In genomic region chr13:30266036-30266435, GRCm38 (mm10) we compare ENCODE assay signal across 14 mouse cellular contexts.
"Had no signal": no experiment of that assay in that cellular context is flagged by ENCODE, and none has a peak within 500 bp of the region (broad histone marks: within the 10 kb centered on the region; RNA-seq: fewer than 3 reads in every experiment).

No protein-coding gene starts in this region.

- H3K36me3 ChIP-seq: limb, embryonic 10.5 days; limb, embryonic 13.5 days; liver, embryonic 15.5 days had no signal

- H3K27me3 ChIP-seq: limb, embryonic 13.5 days; liver, embryonic 15.5 days had no signal

- H3K4me1 ChIP-seq: limb, embryonic 13.5 days; liver, embryonic 15.5 days had no signal

- H3K9me3 ChIP-seq: limb, embryonic 10.5 days; liver, embryonic 15.5 days had no signal

- H3K4me2 ChIP-seq: limb, embryonic 13.5 days; liver, embryonic 15.5 days; midbrain, embryonic 11.5 days had no signal

- DNase-seq: kidney, adult 18-20 months; kidney, adult 9 months; kidney, postnatal 14 days; kidney, postnatal 4 days; lung, adult 2 months; lung, postnatal 14 days; lung, postnatal 4 days; midbrain, embryonic 14.5 days; thymus, adult 18-20 months; thymus, postnatal 36 days had no signal

- H3K4me3 ChIP-seq: limb, embryonic 10.5 days; limb, embryonic 13.5 days; liver, embryonic 15.5 days had no signal

- H3K9ac ChIP-seq: limb, embryonic 13.5 days; liver, embryonic 15.5 days had no signal

- H3K27ac ChIP-seq: limb, embryonic 10.5 days; limb, embryonic 13.5 days; liver, embryonic 15.5 days had no signal
